Mouse (Mus musculus) layer of hippocampus, adult 9-11 months (tissue): ENCODE data around the gene Apoe.
A peak's percentile ranks its signal among the peaks of the same experiment; 100 is the strongest.

Experiments used
- DNase-seq: peaks from one replicate; pipeline ENCODE4 v3.0.0; 2022

Gene Apoe

GRCm38 (mm10) chr7:19715239-19716054 lies 16.5 kb upstream of the Apoe start, which contains the start of gene Tomm40:
Tomm40 (minus strand) TSS chr7:19715438.
- DNase-seq, result peak; percentile 100

- no peak for DNase-seq
Measured at GRCm38 (mm10) chr7:19714836-19715235, 15.8 kb upstream of the Apoe start.

- DNase-seq, result no peak
Measured at GRCm38 (mm10) chr7:19713598-19713997, 14.6 kb upstream of the Apoe start.

- DNase-seq, result no peak
Measured at GRCm38 (mm10) chr7:19713196-19713595, 14.2 kb upstream of the Apoe start.

- no peak for DNase-seq
Measured at GRCm38 (mm10) chr7:19712414-19712813, 13.4 kb upstream of the Apoe start.

- DNase-seq, result no peak
Measured at GRCm38 (mm10) chr7:19710650-19711049, 11.7 kb upstream of the Apoe start.

- DNase-seq, result no peak
Measured at GRCm38 (mm10) chr7:19705271-19705670, 6.3 kb upstream of the Apoe start.

- DNase-seq, result no peak
Measured at GRCm38 (mm10) chr7:19704475-19704874, 5.5 kb upstream of the Apoe start.

- no peak for DNase-seq
Measured at GRCm38 (mm10) chr7:19702859-19703555, 4.0 kb upstream of the Apoe start.

GRCm38 (mm10) chr7:19701069-19701761 lies 2.2 kb upstream of the Apoe start:
- DNase-seq, result peak; percentile 71

- no peak for DNase-seq
Measured at GRCm38 (mm10) chr7:19700299-19701068, 1.5 kb upstream of the Apoe start.

GRCm38 (mm10) chr7:19699827-19700148 lies 800 bp upstream of the Apoe start:
- no peak for DNase-seq

- DNase-seq, result no peak
Measured at GRCm38 (mm10) chr7:19697949-19698906, 760 bp downstream of the Apoe start.

- no peak for DNase-seq
Measured at GRCm38 (mm10) chr7:19696336-19696873, 2.6 kb downstream of the Apoe start.

- no peak for DNase-seq
Measured at GRCm38 (mm10) chr7:19695881-19696280, 3.1 kb downstream of the Apoe start.

GRCm38 (mm10) chr7:19695213-19695594 lies 3.8 kb downstream of the Apoe start:
- DNase-seq, result no peak

GRCm38 (mm10) chr7:19694336-19695212 lies 4.4 kb downstream of the Apoe start:
- DNase-seq, result no peak

GRCm38 (mm10) chr7:19693421-19693820 lies 5.6 kb downstream of the Apoe start:
- DNase-seq, result peak; percentile 84

GRCm38 (mm10) chr7:19691873-19692865 lies 6.8 kb downstream of the Apoe start, which contains the start of gene Apoc1:
Apoc1 (minus strand) TSS chr7:19692660.
- no peak for DNase-seq
